Mouse (Mus musculus) erythroblast, adult 5-6 weeks (primary cell): ENCODE results near the gene Dnmt3b. TPM values are rescaled to one million over a fixed set of nuclear protein-coding genes. Genes with fewer than 3 reads are reported as not detected.
A peak's percentile ranks its signal among the peaks of the same experiment; 100 is the strongest.

Experiments
- ATAC-seq: replicated peaks from 2 replicates; pipeline ENCODE4 v1.8.0; 2016; ENCODE audit warnings: moderate number of reproducible peaks, mild to moderate bottlenecking, moderate TSS enrichment, inconsistent platforms; ENCODE audit not compliant: poor library complexity, low FRiP score, severe bottlenecking
- total RNA-seq, 2 experiments: library from RNA; stranded (forward) in 1 of 2; stranded (reverse) in 1 of 2; fragments of 150-400 nt in 1 of 2; fragments of 200-764, 138-1000 nt in 1 of 2; gene quantifications; 2 replicates each; pipeline versions ENCODE4 v1.2.3 to v1.2.4; 2015 to 2017; ENCODE audit warnings: low replicate concordance in 2 of 2

Dnmt3b gene
- total RNA-seq (2015; ENCODE audit: low replicate concordance) (1.5 and 2.3 TPM in 2 replicates), total RNA-seq (2017; ENCODE audit: low replicate concordance) (0.94 and 4.0 TPM in 2 replicates)

DNA sequence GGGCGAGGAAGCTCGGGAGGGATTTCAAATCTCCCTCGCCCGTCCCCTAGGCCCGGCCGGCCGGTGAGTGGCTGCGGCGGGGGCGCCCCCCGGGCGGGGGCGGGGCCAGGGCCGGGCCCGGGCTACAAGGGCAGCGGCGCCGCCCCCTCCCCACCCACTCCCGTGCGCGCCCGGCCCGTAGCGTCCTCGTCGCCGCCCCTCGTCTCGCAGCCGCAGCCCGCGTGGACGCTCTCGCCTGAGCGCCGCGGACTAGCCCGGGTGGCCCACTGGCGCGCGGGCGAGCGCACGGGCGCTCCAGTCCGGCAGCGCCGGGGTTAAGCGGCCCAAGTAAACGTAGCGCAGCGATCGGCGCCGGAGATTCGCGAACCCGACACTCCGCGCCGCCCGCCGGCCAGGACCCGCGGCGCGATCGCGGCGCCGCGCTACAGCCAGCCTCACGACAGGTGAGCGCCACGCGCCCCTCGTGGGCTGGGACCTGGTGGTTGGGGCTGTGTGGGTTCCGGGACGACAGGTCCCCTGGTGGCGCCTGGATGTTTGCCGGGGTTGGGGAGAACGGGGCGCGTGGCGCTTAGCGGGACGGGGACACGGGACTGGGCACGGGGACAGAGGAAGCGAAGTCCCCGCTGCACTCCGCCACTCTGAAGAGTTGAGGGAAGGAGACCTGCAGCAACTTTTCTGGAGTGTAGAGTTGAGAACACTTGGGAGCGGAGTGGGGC lies at the start of gene Dnmt3b:
Gene Dnmt3b, plus strand, starts transcription at position 153 of the 716 bp plus-strand sequence.
- ATAC-seq, result no peak

DNA sequence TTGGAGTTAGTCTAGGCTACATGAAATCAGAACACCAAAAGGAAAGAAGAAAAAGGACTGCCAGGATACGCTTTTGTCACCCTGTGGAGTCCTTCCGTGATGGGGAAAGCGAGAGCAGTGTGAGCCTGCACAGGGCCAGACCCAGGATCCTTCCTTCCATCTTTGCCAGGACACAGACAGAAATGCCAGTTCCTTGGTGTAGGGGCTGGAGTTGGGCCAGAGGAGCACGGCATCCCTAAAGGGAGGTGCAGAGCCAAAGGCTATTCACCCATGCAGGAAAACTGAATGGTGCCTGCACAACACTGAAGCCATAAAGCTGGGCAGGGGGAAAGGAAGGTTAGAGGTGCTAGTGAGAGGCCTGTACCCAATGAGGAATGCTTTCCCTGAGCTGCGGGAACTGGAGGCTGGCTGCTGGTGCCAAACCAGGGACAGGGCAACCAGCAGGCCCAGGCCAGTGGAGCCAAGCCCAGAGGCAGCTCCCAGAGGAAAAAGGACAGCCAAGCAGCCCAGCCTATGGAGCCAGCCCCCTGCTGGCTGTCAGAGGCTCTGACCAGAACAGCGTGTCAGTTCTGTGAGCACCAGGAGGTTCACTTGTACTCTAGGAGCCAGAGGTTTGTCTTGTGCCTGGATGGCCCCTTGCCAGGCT lies 49.1 kb upstream of the Dnmt3b start:
- ATAC-seq, result no peak

- ATAC-seq, result peak; percentile 86
Observed at GRCm38 (mm10) chr2:153600667-153601648, 48.3 kb upstream of the Dnmt3b start.

GRCm38 (mm10) chr2:153603724-153604123 lies 45.5 kb upstream of the Dnmt3b start:
- no peak for ATAC-seq

GRCm38 (mm10) chr2:153606421-153606820 lies 42.8 kb upstream of the Dnmt3b start:
- no peak for ATAC-seq

DNA sequence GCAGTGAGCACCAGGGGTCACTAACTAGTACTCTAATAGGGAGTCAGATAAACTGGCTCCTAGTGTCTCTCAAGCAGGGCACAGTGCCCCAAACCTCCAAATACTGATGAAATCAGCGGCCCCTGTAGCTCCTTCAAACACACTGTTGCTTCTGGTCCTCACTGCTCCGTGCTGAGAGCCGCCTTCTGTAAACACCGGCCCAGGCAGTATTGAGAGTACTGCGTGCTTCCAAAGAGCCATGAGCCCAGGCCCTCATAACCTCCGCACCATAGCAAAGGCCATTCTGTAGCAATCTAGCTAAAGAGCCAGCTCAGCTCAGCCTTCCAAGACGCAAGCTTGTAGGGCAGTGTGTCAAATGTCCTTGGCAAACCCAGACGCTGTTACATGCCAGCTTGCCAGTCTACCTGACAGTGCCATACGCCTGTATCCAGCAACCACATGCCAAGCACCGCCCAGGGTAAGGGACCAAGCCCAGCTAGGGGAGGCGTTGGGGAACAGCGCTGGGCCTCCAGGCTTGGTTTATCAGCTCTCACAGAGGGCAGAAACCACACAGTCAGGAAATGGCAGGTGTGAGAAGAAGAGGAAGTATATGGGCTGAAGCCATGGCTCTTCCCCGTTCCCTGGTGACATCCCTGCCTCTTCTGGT lies 41.3 kb upstream of the Dnmt3b start:
- peak; percentile 82 for ATAC-seq

GRCm38 (mm10) chr2:153609058-153609457 lies 40.2 kb upstream of the Dnmt3b start:
- ATAC-seq, result no peak

DNA sequence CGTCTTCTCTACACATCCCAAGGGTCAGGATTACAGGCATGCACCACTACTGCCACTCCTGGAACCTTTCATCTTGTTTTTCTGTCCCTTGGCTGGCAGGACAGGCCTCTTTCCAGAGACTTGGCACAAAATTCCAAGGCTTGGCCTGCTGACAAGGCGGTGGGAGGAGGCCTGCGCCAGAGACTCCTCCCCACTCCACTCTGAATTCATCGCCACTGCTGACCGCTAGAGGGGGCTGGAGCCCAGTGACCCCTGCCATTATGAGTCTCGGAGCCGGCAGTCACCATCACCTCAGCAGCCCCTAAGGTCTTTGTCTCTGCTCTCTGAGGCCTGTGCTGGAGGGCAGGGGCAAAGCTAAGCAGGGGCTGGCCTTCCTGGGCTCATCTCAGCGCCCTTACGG lies 39.7 kb upstream of the Dnmt3b start:
- ATAC-seq, result peak; percentile 88

- no peak for ATAC-seq
Observed at GRCm38 (mm10) chr2:153610426-153611240, 38.6 kb upstream of the Dnmt3b start.

- no peak for ATAC-seq
Observed at GRCm38 (mm10) chr2:153611241-153611630, 38.0 kb upstream of the Dnmt3b start.

- ATAC-seq, result no peak
Observed at GRCm38 (mm10) chr2:153611743-153612142, 37.5 kb upstream of the Dnmt3b start.

DNA sequence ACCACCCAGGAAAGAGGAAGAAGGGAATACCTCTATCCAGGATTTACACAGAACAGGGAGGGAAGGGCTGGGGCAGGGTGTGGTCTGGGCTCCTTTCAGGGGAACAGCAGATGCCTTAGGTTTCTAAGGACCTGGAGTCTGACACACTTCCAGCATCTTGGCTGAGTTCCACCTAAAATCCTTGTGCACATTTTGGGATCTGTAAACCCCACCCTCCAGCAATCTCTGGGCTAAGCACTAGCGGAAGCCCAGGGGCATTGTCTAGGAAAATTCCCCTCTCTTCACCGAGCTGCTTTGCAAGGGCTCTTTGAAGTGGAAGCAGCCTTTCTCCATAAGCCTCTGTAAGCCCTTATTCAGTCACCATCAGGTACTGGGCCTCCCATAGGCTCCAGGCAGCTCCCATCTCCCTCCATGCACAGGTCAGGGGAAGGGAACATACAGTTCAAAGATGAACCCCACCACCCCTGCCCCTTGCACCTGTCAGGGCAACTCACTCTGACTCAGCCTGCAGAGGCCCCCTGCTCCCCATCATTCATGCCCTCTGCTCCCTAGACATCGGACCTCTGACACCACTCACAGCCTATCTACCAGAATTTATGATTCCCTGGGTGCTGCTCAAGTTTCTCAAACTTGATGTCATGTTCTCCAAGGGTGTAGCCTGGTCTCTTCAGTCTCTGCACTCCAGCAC lies 36.5 kb upstream of the Dnmt3b start:
- ATAC-seq, result no peak

DNA sequence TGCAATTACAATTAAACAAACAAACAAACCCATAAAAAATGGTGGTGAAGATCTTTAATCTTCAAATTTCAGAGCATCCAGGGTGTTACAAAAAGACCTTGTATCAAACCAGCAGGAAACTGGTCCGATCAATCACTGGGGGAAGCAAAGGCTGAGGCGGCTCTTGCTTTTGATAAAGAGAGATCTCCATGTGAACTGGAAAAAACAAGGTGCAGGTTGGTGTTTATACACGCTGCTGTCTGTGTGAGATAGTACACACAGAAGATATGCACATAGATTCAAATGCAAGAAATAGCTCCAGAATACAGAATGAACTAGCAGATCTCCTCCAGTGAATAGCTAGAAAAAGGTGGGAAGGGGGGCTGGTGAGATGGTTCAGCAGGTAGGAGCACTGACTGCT lies 32.4 kb upstream of the Dnmt3b start:
- no peak for ATAC-seq

- no peak for ATAC-seq
Observed at GRCm38 (mm10) chr2:153618439-153618838, 30.8 kb upstream of the Dnmt3b start.

DNA sequence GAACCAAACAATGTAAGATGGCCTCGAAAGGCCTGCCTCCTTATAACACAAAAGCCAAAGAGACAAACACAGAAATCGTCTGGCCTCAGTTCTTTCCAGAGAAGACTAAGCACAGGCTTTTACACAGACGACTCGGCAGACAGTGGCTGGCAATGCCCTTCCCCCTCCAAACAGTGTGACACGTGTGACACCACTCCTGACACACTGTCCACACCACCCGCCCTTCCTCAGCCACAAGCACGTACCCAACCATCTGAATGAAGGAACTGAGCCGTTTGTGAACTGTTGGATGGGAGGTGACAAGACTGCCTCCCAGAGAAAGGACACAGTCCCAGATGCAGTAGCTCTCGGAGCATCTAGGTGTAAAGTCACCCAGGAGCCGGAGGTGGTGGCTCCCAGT lies 30.4 kb upstream of the Dnmt3b start:
- no peak for ATAC-seq

DNA sequence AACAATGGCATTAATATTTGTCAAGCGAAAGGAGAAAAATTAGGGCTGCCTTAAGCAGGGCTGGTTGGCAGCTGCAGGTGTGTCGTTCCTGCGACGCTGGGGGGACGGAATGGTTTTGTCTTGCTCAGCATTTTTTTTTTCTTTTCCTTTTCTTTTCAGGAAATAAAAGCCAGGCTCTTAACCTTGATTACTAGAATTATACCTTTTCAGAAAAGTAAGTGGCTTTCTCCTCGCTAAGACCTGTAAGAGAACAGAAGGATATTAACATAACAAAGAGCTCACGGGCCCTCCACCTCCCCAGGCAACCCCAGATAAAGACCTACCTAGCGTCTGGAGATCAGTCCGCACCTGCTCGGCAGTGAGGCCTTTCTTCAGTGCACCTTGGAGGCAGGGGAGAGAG lies 26.8 kb upstream of the Dnmt3b start:
- ATAC-seq, result no peak

- ATAC-seq, result no peak
Observed at GRCm38 (mm10) chr2:153630950-153631349, 18.3 kb upstream of the Dnmt3b start.
